Mouse (Mus musculus) liver, adult 2 months (tissue): ENCODE results near the gene Gm45799. TPM values are rescaled to one million over a fixed set of nuclear protein-coding genes. Genes with fewer than 3 reads are reported as not detected.
A peak's percentile ranks its signal among the peaks of the same experiment; 100 is the strongest.

Experiments used
- DNase-seq: peaks from one replicate; pipeline ENCODE4 v3.0.0-alpha.2; 2011; ENCODE audit warnings: low read depth, low spot score; ENCODE audit errors: extremely low read depth
- H3K27ac ChIP-seq: fragments of 200-500 bp; replicated peaks from 2 replicates; pipeline ENCODE4 v1.5.1; 2012; ENCODE audit warnings: low read depth, mild to moderate bottlenecking, control low read depth, inconsistent platforms, low read length; ENCODE audit not compliant: insufficient read depth
- H3K27me3 ChIP-seq: fragments of 200-500 bp; 2 replicates; pipeline ENCODE4 v1.6.1; 2012; ENCODE audit warnings: mild to moderate bottlenecking, moderate library complexity, low read length, inconsistent platforms; ENCODE audit not compliant: control insufficient read depth, insufficient read depth
- H3K36me3 ChIP-seq: fragments of 200-500 bp; 2 replicates; pipeline ENCODE4 v1.6.1; 2012; ENCODE audit warnings: low read length, inconsistent platforms; ENCODE audit not compliant: control insufficient read depth, insufficient read depth
- H3K4me1 ChIP-seq: fragments of 200-500 bp; 2 replicates; pipeline ENCODE4 v1.6.1; 2011; ENCODE audit warnings: low read length; ENCODE audit not compliant: control insufficient read depth, insufficient read depth
- H3K4me3 ChIP-seq: fragments of 200-500 bp; 2 replicates; pipeline ENCODE4 v1.5.1; 2011; ENCODE audit warnings: low read depth, mild to moderate bottlenecking, control low read depth, low read length, moderate library complexity; ENCODE audit not compliant: insufficient read depth
- H3K79me2 ChIP-seq: fragments of 200-500 bp; 2 replicates; pipeline ENCODE4 v1.6.1; 2012; ENCODE audit warnings: inconsistent platforms, mild to moderate bottlenecking, low read length, moderate library complexity; ENCODE audit not compliant: control insufficient read depth, insufficient read depth
- H3K9ac ChIP-seq: fragments of 200-500 bp; 2 replicates; pipeline ENCODE4 v1.6.1; 2012; ENCODE audit warnings: low read depth, mild to moderate bottlenecking, control low read depth, inconsistent platforms, low read length
- CTCF ChIP-seq: fragments of 200-500 bp; IDR thresholded peaks from 2 replicates; pipeline ENCODE4 v1.5.1; 2011; ENCODE audit warnings: low read depth, low read length, control low read depth
- POLR2A ChIP-seq: fragments of 200-500 bp; IDR thresholded peaks from 2 replicates; pipeline ENCODE4 v1.6.1; 2011; ENCODE audit warnings: low read length, control low read depth; ENCODE audit not compliant: insufficient read depth; ENCODE audit errors: extremely low read depth
- WGBS: fragments of 180-500 bp; shearing (Covaris S2); methylation state at CpG from one replicate; pipeline ENCODE4 v1.1.7; 2018; 5-methylcytosine and 5-hydroxymethylcytosine counted together
- polyA plus RNA-seq: library from polyadenylated mRNA; depleted of rRNA; stranded (reverse); fragments of >200 nt; gene quantifications from 2 replicates; pipeline ENCODE4 v1.2.3, GENCODE M21; 2012
- total RNA-seq: library from RNA; depleted of rRNA; stranded (reverse); fragments of >200 nt; gene quantifications from 2 replicates; pipeline ENCODE4 v1.2.3, GENCODE M21; 2014

Gene Gm45799
- total and polyA plus RNA-seq, 2 experiments, result 28.6 to 136 TPM

DNA sequence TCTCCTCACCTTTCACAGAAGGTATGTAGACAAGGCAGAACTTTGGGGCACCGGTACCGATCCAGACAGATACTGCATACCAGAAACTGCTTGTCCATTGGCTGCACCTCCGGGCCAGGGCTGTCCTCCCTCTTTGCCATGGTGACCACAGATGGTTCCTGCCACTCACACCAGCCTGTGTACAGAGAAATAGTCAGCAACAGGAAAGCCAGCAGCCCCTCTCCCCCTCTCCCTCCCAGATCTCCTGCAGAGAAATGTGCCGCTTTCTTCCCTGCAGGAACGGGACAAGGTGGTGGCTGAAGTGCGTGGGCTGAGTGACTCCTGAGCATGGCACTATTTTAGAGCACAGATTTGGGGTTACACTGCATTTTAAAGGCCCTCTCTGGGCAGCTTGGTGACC, 15.0 kb upstream of the Gm45799 start:
- Histone ChIP-seq H3K79me2 (0 out of 2 replicates have a peak, but pooled peaks cover 3% of the 10 kb centered on the region), H3K4me3 (no peak overlapping the region), H3K36me3 (peaks cover 16% of the 10 kb centered on the region), H3K9ac (no peak overlapping the region), H3K27ac (no peak overlapping the region), H3K27me3 (no peaks in the 10 kb centered on the region), H3K4me1 (peaks cover 2% of the 10 kb centered on the region; the same call in 1 of the 2 replicates)
- TF ChIP-seq POLR2A, result no peak
- no peak for TF ChIP-seq CTCF
- 90% methylated on average over 6 of the region's 6 CpGs for WGBS
- no peak for DNase-seq

DNA sequence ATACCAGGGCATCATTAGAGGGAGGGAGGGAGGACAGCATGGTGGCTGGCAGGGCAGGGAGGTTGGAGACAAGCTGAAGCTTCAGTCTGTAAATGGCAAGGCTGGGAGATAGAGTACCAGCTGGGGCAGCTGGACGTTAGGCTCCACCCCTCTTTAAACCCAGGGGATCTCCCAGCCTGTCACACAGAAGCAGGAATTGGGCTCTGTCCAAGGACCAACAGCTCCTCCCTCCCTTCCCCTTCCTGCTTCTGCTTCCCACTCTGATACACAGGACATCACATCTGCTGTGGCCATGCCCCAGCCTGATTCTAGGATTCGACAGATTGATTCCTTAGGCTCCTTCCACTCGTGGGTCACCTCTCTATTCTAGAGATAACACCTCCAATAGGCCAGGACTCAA, 11.7 kb upstream of the Gm45799 start:
- no peak for TF ChIP-seq CTCF
- 32% methylated on average over 3 of the region's 3 CpGs for WGBS
- H3K27ac ChIP-seq, result no peak overlapping the region

GRCm38 (mm10) chr7:105632551-105632972, 7.8 kb upstream of the Gm45799 start:
- H3K27ac ChIP-seq, result no peak overlapping the region
- H3K79me2 ChIP-seq, result peaks cover 7% of the 10 kb centered on the region; the same call in 1 of the 2 replicates
- H3K4me3 ChIP-seq, result peak overlapping the region; percentile 12; the same call in 1 of the 2 replicates
- 39% methylated on average over 4 of the region's 4 CpGs for WGBS
- no peak for DNase-seq
- no peak for TF ChIP-seq POLR2A
- no peak for TF ChIP-seq CTCF
- peak overlapping the region; percentile 3; the same call in 1 of the 2 replicates for H3K9ac ChIP-seq
- H3K4me1 ChIP-seq, result peaks cover 8% of the 10 kb centered on the region; the same call in 1 of the 2 replicates
- no peaks in the 10 kb centered on the region for H3K27me3 ChIP-seq
- peaks cover 2% of the 10 kb centered on the region; the same call in 1 of the 2 replicates for H3K36me3 ChIP-seq

More for the DNA sequence above, 11.7 kb upstream of the Gm45799 start:
- peak; percentile 29 for DNase-seq
- Histone ChIP-seq H3K79me2 (peaks cover 7% of the 10 kb centered on the region; the same call in 1 of the 2 replicates), H3K4me3 (no peak overlapping the region), H3K9ac (no peak overlapping the region), H3K27me3 (no peaks in the 10 kb centered on the region), H3K4me1 (peaks cover 5% of the 10 kb centered on the region; the same call in 1 of the 2 replicates), H3K36me3 (peaks cover 9% of the 10 kb centered on the region)

- Histone ChIP-seq H3K79me2 (peaks cover 3% of the 10 kb centered on the region; the same call in 1 of the 2 replicates), H3K4me1 (peaks cover 8% of the 10 kb centered on the region; the same call in 1 of the 2 replicates), H3K9ac (peak within 1 kb of the TSS; percentile 91), H3K4me3 (peak within 1 kb of the TSS; percentile 86), H3K27ac (peak within 1 kb of the TSS; percentile 64), H3K36me3 (peaks cover 2% of the 10 kb centered on the region; the same call in 1 of the 2 replicates), H3K27me3 (no peaks in the 10 kb centered on the region)
- peak; percentile 78 for DNase-seq
- under 1% methylated on average over 65 of the region's 71 CpGs for whole genome bisulfite sequencing
- TF ChIP-seq POLR2A, result 0 out of 2 replicates have a peak, but pooled peaks have one; percentile 36
- TF ChIP-seq CTCF, result no peak
These were observed 7.1 kb upstream of the Gm45799 start, which contains the start of gene Trim3 for GRCm38 (mm10) chr7:105633127-105633800. Gene Trim3, minus strand, starts transcription at chr7:105633571.

- Histone ChIP-seq H3K79me2 (peaks cover 3% of the 10 kb centered on the region; the same call in 1 of the 2 replicates), H3K9ac (peak overlapping the region; percentile 82), H3K36me3 (peaks cover 2% of the 10 kb centered on the region; the same call in 1 of the 2 replicates), H3K4me3 (peak overlapping the region; percentile 50), H3K27ac (peak overlapping the region; percentile 64), H3K27me3 (no peaks in the 10 kb centered on the region), H3K4me1 (peaks cover 8% of the 10 kb centered on the region; the same call in 1 of the 2 replicates)
- 13% methylated on average over 10 of the region's 10 CpGs for WGBS
- no peak for DNase-seq
- TF ChIP-seq CTCF (no peak), POLR2A (no peak)
These were observed 6.6 kb upstream of the Gm45799 start for GRCm38 (mm10) chr7:105633801-105634135.
